In genomic region chr2:135619956-135620355, GRCm38 (mm10) we compare ENCODE assay signal across 16 mouse cellular contexts. TPM values are rescaled to one million over a fixed set of nuclear protein-coding genes. Genes with fewer than 3 reads are reported as not detected.
A peak's percentile ranks its signal among the peaks of the same experiment; 100 is the strongest.
DNase-seq lines count a peak whose midpoint lies in the region; ATAC-seq lines count a peak whose summit lies in the region.
"Had no signal": no experiment of that assay in that cellular context is flagged by ENCODE, and none has a peak within 500 bp of the region (broad histone marks: within the 10 kb centered on the region; RNA-seq: fewer than 3 reads in every experiment).

No protein-coding gene starts in this region.

- H3K9ac ChIP-seq in embryonic facial prominence, embryonic 13.5 days = no peak overlapping the region
- H3K9ac ChIP-seq: embryonic facial prominence, embryonic 15.5 days; hindbrain, embryonic 15.5 days; limb, embryonic 15.5 days; neural tube, embryonic 13.5 days had no signal

- no peaks in the 10 kb centered on the region for H3K36me3 ChIP-seq in embryonic facial prominence, embryonic 13.5 days
- no peaks in the 10 kb centered on the region for H3K36me3 ChIP-seq in embryonic facial prominence, embryonic 10.5 days (replicated peaks)
- H3K36me3 ChIP-seq: embryonic facial prominence, embryonic 15.5 days; hindbrain, embryonic 15.5 days; limb, embryonic 15.5 days; neural tube, embryonic 13.5 days had no signal

- 24% methylated on average over 2 of the region's 2 CpGs for WGBS in embryonic facial prominence, embryonic 13.5 days
- 51% methylated on average over 2 of the region's 2 CpGs for WGBS in embryonic facial prominence, embryonic 10.5 days

- H3K4me2 ChIP-seq in embryonic facial prominence, embryonic 13.5 days = no peak overlapping the region
- H3K4me2 ChIP-seq: embryonic facial prominence, embryonic 15.5 days; hindbrain, embryonic 15.5 days; limb, embryonic 15.5 days; neural tube, embryonic 13.5 days had no signal

- H3K4me3 ChIP-seq in embryonic facial prominence, embryonic 13.5 days = no peak overlapping the region
- H3K4me3 ChIP-seq in embryonic facial prominence, embryonic 10.5 days = no peak overlapping the region
- H3K4me3 ChIP-seq: embryonic facial prominence, embryonic 15.5 days; hindbrain, embryonic 15.5 days; limb, embryonic 15.5 days; neural tube, embryonic 13.5 days had no signal

- H3K9me3 ChIP-seq in embryonic facial prominence, embryonic 13.5 days = no peaks in the 10 kb centered on the region
- no peaks in the 10 kb centered on the region for H3K9me3 ChIP-seq in embryonic facial prominence, embryonic 10.5 days
- H3K9me3 ChIP-seq: embryonic facial prominence, embryonic 15.5 days; hindbrain, embryonic 15.5 days; limb, embryonic 15.5 days; neural tube, embryonic 13.5 days had no signal

- ATAC-seq in embryonic facial prominence, embryonic 13.5 days (ENCODE audit: insufficient number of reproducible peaks, insufficient read depth, low FRiP score, low TSS enrichment, low read depth) = no peak

- H3K27ac ChIP-seq in embryonic facial prominence, embryonic 13.5 days = peak overlapping the region; percentile 62; the same call in 1 of the 2 replicates
- H3K27ac ChIP-seq in embryonic facial prominence, embryonic 10.5 days (replicated peaks) = no peak overlapping the region
- H3K27ac ChIP-seq: embryonic facial prominence, embryonic 15.5 days; hindbrain, embryonic 15.5 days; limb, embryonic 15.5 days; neural tube, embryonic 13.5 days had no signal

- DNase-seq in embryonic facial prominence, embryonic 10.5 days (ENCODE audit: low spot score) = no peak
- DNase-seq in layer of hippocampus, adult 9-10 months (ENCODE audit: low spot score) = peak; percentile 3
- DNase-seq in layer of hippocampus, postnatal 36 days = no peak
- DNase-seq in urinary bladder, postnatal 14 days (ENCODE audit: low spot score) = peak; percentile 8
- DNase-seq in urinary bladder, postnatal 36 days (ENCODE audit: low spot score in 2 of 2) = no peak
- DNase-seq in thymus, postnatal 0 days (ENCODE audit: low spot score) = no peak
- DNase-seq in heart, adult 11 months = no peak
- DNase-seq: adrenal gland, postnatal 10 days; kidney, adult 8-10 months; lung, adult 18-20 months; thymus, adult 18-20 months had no signal

- peaks cover 6% of the 10 kb centered on the region for H3K4me1 ChIP-seq in embryonic facial prominence, embryonic 13.5 days
- H3K4me1 ChIP-seq in embryonic facial prominence, embryonic 10.5 days = no peaks in the 10 kb centered on the region
- H3K4me1 ChIP-seq: embryonic facial prominence, embryonic 15.5 days; hindbrain, embryonic 15.5 days; limb, embryonic 15.5 days; neural tube, embryonic 13.5 days had no signal

- H3K27me3 ChIP-seq in embryonic facial prominence, embryonic 13.5 days = no peaks in the 10 kb centered on the region
- no peaks in the 10 kb centered on the region for H3K27me3 ChIP-seq in embryonic facial prominence, embryonic 10.5 days (replicated peaks; ENCODE audit: low read depth, poor library complexity, severe bottlenecking)
- H3K27me3 ChIP-seq: embryonic facial prominence, embryonic 15.5 days; hindbrain, embryonic 15.5 days; limb, embryonic 15.5 days; neural tube, embryonic 13.5 days had no signal

RNA-seq across cellular contexts. Expression of gene Plcb4, which starts 38.9 kb away (rescaled TPM):
- polyA plus RNA-seq in embryonic facial prominence, embryonic 13.5 days (2015; fragmentation: Nextera tagmentation; extraction: Ambion mirVana) = 17.6 TPM in 2 replicates
- polyA plus RNA-seq in embryonic facial prominence, embryonic 10.5 days (2016; fragmentation: Nextera tagmentation; extraction: Ambion mirVana) = 13.2 and 16.1 TPM in 2 replicates
- 10 to 100 TPM; 21.0 to 22.2 TPM for total RNA-seq in layer of hippocampus, postnatal 36 days (2021)
- polyA plus RNA-seq in thymus, postnatal 0 days (2015; fragmentation: Nextera tagmentation; extraction: Ambion mirVana) = 6.5 and 7.2 TPM in 2 replicates

Comparison
In these comparisons a context has a peak if more than half of its experiments do, and no peak if none do; other contexts are left out.
1. DNase-seq: peak in layer of hippocampus, adult 9-10 months (single experiment) and urinary bladder, postnatal 14 days (single experiment); none in embryonic facial prominence, embryonic 10.5 days (single experiment), layer of hippocampus, postnatal 36 days (0 of 2), urinary bladder, postnatal 36 days (0 of 2), thymus, postnatal 0 days (single experiment) and heart, adult 11 months (single experiment).